Mouse (Mus musculus) adrenal gland, adult 8-10 months (tissue): ENCODE data around the gene Lef1. TPM values are rescaled to one million over a fixed set of nuclear protein-coding genes. Genes with fewer than 3 reads are reported as not detected.
A peak's percentile ranks its signal among the peaks of the same experiment; 100 is the strongest.

ENCODE experiments used
- DNase-seq: peaks from one replicate; pipeline ENCODE4 v3.0.0; 2022
- total RNA-seq, 4 experiments: library from RNA; stranded (reverse); gene quantifications; 2 replicates each; pipeline ENCODE4 v1.2.4; 2022

The Lef1 gene
- total RNA-seq, 4 experiments from 2014 or later: 9.3 to 21.7 (median 13.4) TPM

DNA sequence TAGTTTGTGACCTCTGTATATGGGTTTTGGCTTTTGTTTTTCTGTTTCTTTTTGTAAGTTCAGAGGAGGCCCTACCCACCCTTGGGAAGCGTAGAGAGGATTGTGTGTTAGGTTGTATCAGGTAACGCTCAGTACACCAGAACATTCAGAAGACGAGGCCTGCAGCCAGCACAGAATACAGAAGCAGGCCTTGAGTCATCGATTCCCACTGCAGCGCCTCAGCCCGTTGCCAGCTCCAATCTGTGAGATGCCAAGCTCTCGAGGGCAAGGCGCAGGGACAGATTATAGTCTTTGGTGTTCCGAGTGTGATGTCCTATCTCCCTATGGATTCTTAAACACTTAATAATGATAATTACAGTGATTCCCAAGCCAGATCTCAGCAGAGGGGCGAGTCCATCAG is 85.8 kb downstream of the Lef1 start:
- no peak for DNase-seq

DNA sequence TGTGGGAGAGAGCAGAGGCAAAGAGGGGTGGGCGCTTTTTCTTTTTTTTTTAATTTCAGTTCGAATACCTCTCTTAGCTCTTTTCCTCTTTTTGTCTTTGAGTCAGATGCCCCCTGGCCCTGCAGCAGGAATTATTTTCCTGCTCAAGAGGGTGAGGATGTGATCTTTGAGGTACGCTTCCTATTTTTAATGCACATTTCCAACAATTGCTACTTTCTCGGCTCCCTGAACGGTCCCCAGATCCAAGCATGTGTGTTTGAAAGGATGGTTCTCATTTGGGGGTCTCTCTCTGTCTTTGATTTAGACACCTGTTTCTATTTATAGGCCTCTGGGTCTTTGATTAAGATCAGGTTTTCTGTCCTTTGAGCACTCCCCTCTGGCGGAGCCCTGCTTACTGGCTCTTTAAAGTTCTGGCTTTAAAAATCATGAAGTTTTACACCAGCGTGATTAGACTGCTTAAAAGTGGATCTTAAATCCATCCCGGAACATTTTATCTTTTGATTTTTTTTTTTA is 86.3 kb downstream of the Lef1 start:
- DNase-seq: no peak

DNA sequence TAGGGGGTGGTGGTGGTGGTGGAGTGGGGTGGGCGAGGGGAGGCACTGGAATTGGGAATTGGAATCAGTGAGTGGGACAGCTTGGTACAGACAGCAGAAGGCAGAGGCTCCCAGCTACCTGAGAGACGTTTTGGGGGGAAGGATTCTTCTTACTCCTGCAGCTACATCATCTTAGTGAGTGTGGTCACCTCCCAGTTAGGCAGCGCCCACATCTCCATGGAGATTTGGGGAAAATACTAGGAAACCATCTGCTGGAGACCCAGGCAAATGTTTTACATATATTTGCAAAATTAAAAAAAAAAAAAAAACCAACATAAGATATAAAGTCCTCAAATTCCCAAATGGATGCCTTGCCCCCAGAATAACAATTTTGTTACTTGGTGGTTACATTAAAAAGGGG is 88.7 kb downstream of the Lef1 start:
- no peak for DNase-seq

DNA sequence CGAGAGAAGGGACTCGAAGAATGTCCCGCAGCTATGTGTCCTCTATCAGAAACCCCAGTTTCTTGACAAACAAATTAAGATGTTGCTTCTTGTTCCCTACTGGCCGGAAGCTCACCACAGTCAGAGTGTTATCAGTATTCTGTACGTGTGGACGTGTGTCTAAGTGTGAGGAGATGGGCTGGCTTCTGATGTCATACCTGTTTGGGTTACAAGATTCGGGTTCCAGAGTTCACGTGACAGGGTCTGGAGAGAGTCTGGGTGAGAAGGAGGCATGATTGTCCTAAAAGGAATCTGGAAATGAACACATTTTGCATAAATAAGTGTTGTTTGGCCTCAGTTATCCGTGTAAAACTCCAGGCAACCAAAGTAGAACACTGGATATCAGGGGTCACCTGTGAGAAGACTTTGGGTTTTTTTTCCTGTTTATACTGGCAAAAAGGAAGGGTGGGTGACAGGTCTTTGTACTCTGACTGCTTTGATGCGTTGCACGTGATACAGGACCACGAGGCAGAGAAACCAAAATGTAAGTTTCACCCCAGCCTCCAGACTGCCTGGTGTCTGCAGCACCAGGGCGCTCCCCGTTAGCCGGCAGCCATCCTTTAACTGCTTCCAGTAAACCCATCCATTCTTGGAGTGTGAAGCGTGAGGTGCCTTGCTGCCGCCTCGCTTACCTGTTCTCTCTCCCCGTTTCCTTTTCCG is 89.5 kb downstream of the Lef1 start:
- DNase-seq: no peak

DNA sequence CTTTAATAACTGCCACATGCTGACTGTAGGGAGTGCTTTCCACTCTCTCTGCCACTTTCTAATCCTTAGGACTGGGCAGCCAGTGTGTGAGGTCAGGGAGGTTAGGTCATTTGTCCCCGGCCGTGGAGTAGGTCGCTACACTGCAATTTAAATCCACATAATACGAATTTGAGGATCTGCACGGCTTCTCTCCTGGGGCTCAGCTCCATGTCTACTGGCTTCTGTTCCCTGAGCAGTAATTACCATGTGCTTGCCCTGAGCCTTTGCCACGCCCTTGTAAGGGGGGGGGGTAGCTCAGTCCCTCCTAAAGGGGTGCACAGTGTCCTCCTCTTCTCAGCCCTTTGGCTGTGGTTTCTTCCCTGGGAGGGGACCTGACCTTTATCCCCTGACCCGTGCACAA is 92.0 kb downstream of the Lef1 start:
- DNase-seq: no peak

DNA sequence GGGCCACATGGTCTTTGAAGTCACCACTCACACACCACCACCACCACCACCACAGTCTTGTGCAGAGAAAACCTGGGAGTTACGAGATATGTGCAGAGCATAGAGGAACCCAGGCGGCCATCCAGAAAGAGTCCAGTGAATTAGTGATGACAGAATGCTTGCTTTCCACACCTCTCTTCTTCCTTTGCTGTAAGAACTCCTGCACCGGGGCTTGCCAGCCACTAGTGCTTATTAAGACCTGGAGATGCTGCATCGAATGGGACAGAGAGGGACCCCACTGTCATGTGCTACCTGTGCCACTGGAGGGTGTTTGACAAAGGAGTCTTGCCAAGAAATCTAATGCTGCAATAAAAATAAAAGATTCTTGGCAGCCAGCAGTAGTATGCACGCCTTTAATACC is 97.6 kb downstream of the Lef1 start:
- no peak for DNase-seq

DNA sequence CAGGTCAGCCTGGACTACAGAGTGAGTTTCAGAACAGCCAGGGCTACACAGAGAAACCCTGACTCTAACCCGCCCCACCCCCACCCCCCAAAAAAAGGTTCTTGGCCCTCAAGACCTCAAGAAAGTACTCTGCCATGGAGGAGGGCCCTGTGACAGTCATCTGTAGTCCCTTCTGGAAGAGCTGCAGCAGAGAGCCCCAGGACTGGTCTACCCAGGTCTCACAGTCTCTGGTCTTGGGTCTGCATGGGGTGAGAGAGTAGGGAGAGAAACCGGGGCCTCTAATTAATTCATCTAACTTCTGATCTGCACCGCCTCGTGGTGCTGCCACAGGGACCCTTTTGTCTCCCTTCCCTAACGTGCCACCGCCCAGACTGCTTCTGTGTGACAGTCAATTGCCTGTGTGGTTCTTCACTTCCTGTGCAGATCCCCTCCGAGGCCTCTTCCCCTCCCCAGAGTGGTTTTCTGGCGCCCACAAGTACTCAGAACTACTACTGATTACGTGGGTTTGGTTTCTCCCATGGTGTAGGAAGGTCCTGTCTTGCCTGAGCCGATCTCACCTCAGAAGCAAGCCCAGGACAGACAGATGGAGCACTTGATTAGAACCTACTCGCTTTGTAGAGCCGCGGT is 98.1 kb downstream of the Lef1 start:
- no peak for DNase-seq

DNA sequence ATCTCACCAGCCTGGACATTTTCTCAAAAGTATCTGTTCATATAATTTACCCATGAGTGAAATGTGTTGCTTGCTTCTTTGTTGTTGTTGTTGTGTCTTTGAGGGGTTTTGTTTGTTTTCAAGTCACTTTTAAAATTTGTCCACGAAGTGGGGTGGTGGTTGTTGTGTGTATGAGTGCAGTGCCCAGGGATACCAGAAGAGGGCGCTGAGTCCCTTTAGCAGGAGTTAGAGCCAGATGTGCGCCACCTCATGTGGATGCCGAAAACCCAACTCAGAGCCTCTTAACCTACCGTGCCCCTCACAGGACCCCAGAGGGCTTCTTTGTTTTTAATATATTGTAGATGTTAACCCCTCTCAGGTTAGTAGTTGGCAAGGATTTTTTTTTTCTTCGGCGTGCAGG is 101.9 kb downstream of the Lef1 start:
- no peak for DNase-seq

DNA sequence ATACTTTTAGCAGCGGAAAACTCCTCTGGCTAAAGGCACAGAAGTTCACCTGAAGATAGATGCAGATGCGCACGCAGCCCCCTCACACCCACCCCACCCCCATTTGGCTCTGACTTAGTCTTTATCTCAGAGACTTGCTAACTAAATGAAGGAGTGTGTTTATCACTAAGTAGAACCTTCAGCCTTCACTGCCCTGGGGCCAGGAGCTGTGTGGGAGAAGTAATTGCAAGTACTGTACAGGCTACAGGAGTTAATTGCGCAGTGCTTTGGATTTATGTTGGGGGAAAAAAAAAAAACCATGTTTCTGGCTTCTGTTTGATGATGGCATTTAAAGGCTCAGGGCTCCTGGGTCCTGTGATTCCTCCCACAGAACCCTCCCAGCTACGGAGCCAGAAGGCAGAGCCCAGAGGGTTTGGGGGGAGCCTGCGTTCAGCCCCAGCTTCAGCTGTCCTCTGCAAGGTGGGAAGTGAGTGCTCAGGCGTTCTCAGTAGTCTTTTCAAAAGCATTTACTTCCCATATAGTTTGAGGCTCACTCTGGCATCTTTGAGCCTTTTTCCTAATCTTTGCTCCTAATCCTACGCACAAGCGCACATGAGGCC is 103.9 kb downstream of the Lef1 start:
- DNase-seq: no peak

DNA sequence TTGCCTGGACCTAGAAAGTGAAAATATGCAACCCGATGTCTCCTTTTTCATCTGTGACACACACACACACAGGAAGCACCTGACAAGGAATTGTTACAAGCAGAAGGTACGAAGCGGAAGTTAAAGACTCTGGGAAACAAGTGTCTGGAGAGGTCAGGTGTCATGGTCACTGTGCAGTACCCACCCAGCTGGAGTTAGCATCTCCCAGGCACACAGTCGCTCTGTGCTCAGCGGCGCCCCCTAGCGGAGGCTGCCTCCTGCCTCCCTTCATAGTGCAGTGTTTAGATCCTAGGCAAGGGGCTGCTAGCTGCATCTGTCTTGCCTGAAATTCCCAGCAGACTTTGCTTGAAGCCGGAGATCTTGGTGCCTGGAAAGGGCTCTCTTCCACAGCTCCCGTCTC is 104.6 kb downstream of the Lef1 start:
- no peak for DNase-seq

DNA sequence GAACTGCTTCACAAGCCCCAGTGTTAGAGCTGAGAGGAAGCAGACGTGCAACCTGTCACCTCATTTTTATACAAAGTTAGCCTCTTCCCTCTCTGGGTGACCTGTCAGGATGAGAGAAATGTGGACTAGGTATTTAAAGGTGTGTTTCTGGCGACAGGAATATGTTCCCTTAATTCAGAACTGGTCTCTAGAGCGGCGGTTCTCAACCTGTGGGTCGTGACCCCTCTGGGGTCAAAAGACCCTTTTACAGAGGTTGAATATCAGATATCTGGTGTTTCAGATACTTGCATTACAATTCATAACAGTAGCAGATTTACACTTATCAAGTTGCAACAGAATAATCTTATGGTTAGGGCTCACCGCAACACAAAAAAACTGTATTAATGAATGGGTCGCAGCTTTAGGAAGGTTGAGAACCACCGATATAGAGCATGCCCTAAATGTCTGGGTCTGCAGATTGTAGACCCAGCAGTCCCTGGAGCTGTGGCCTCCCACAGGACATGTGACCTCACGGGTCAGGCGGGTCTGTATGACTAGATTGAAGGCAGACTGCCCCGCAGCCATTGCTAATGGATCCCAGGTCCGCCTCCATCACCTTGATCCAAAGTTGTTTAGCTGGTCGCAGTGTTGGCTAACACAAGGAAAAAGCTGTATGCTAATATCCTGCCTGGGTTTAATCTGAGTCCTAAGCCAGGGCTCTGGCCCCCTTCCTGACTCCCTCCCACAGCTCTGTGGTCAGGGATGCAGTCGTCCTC is 108.5 kb downstream of the Lef1 start:
- DNase-seq: no peak

DNA sequence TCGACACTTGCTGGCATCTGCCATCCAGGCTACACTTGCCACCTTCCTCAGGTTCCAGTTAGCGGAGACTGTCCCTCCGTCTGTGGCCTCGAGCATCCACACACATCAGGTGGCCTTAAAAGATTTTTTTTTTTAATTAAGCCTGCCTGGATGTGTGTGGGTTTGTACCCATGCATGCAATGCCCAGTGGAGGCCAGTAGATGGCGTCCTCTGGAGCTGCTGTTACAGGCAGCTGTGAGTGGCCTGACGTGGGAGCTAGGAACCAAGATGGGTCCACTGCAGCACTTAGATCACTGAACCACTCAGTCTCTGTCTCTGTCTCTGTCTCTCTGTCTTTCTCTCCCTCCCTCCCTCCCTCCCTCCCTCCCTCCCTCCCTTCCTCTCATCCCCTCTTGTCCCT is 117.8 kb downstream of the Lef1 start:
- DNase-seq: no peak

DNA sequence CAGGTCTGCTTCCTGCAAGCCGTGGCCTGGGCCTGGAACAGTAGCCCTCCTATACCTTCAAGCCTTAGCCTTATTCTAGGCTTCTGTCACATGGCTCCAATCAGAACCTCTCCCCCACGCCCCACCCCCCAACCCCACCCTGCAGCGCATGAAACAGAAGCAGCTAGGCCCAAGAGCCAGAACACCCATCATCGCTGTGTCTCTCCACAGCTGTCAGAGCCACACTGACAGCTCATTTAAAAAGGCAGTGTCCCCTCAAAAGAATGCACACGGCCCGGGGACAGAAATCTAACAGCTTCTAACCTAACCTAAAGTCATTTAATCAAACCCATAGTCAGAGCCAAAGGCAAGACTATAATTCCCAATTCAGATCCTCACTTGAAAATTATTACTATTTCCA is 126.8 kb downstream of the Lef1 start:
- DNase-seq: no peak

DNA sequence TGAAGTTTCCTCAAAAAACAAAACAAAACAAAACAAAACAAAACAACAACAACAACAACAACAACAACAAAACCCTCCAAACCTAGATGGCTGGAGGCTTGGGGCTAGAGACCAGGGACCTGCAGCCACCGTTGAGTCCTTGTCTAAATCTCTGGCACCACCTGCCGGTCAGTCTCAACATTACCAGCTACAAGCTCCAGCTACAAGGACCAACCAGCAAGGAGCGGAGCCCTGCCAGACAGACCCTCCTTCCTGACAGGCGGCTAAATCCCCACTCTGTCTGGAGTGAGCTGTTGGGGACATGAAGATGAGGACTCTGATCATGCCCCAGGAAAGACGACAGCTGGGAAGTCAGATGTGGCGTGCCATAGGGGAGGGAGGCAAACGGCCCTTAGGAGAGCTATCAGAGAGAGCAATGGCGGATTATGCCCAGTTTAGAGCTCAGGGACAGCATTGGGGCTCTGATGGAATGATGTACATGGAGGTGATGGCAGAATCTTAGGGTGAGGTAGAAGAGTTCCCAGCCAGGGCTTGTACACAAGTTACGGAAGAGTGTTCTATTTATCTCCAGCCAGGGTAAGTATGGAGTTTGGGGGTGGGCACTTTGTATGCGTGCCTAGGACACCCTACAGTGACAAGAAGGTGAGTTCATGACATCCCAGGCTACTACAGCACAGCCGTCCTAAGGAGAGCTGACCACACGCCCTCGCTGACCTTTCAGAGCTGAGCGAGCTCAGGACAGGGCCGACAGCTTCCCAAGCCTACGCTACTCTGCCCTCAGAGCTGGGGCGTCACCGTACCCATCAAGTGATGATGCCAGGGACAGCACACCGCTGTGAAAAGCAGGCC is 127.7 kb downstream of the Lef1 start:
- peak; percentile 34 for DNase-seq

DNA sequence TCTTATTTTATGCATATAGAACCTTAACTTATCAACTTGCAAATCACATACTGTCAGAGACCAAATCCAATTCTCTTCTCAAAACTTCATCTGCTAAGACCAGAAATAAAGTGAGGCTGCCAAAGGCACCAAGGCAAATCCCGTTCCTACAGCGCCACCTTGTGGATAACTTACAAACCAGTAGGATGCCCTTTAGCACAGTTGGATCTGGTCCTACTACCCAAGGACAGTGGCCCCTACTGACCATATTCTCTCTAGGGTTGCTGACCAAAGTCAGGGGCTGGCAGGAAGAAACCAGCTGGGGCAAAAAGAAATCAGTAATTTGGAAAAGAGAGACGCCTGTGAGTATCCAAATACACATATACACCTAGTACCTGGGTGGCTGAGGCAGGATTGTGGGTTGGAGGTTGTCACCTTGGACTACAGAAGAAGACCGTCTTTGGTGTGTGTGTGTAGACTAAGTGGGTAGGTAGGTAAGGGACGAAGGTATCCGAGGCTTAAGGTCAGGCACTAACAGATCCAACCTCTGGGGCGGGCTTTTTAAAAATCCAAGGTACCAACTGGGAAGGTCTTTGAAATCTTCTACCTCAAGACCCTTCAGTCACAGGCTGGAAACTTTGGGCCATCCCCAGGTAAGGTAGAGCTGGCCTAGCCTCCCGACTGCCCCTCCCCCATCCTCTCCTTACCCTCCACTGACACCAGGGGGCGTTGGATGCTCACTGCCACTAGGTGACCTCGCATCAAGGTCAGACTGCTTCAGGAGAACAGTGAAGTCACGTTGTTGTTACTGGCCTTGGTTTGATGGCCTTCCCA is 135.7 kb downstream of the Lef1 start:
- DNase-seq: peak; percentile 78

DNA sequence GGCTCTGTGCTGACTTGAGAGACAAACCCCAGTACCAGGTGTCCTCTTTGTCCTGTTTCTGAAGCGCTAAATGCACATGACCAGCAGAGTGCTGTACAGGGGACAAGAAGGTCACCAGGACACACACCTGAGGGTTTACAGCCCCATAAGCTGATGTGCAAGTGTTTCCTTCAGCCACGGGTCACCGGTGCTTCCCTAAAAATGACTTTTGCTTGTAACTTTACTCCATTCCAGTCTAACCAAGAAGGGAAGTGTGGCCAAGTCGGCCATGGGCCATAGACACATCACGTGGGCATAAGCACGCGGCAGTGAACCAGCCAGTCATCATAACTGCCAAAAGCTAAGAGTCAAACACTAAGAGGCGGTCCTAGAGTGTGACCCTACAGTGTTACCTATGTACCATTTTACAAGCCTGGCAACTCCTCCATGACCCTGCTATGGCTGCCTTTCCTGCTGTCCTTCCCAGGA is 136.3 kb downstream of the Lef1 start:
- DNase-seq: peak; percentile 46

DNA sequence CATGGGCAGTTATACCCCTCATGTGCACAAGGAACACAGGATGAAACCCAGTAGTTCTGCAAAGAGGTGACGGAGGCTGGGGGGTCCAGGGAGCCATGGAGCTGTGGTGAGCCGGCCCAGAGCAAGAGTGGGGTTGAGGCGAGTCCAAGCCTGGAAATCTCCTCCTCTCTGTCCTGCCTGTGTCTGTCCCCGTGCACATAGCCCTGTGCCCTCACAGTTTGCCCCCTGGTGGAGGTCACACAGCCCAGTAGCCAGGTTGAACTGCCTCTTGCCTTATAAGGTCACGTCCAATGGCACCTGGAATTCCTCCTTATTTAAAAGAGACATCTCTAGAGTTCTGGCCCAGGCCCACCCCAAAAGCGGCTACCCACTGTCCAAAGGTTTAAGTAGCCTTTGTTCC is 137.2 kb downstream of the Lef1 start:
- no peak for DNase-seq

DNA sequence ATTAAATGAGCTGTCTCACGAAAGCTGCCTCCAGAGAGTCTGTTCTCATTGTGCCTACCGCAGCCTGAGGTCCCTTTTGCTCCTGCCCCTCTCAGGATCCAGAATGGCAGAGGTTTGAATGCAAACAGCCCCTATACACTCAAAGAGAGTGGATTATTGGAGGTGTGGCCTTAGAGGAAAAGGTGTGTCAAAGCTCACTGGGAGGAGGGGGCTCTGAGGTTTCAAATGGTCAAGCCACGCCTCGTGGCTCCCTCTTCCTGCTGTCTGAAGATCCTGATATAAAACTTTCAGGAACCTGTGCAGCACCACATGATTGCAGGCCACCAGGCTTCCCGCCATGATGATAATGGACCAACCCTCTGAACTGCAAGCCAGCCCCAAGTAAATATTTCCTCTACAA is 137.6 kb downstream of the Lef1 start:
- DNase-seq: no peak

DNA sequence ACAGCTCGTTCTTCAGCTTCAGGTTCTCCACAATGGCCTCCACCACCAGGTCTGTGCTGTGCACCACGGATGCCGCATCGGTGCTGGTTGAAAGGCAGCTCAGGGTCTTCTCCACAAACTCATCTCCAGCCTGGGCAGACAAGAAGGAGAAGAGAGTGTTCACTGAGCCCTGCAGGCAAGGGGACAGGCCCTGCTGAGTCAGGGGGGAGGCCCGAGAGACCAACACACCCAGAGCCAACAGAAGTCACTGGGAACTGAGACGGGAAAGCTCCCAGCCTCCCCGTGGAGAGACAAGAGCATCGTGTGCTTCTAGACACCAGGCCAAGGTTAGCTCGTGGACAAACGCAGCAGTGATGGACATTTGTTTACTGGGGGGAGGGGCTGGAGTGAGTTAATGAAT is 138.2 kb downstream of the Lef1 start:
- no peak for DNase-seq

DNA sequence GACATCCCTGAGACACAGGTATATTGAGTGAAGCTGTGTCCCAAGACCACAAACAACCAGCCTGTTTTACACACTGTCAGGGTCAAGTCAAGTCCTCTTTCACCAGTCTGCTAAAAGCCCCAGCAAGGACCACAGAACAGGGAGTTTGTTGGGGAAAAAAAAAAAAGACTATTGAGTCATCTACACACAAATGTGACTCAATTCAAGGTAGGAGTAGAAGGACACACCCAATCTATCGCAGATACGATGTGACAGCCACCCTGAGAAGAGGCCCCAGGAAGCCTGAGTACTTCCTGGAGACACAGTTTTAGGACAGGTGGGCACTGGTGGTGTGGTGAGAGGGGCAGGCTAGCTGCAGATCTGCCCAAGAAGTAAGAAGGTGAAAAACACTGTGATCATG is 140.0 kb downstream of the Lef1 start:
- DNase-seq: no peak

DNA sequence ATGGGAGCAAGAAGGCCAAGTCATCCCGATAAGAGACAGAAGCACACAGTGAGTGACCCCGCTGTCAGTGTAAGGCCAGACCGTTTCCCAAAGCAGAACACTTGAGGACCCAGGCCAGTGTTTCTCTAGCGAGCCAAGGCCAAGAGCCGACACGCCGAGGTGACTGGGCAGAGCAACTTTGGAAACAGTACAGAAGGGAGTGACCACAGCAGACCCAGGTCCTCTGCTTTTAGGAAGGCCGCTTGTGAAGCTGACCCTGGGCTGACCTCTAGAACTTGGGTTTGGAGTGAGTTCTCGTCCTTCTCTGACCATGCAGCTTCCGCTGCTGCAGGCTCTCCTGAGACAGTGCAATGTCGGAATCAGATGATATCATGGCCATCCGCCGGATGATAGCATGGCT is 140.7 kb downstream of the Lef1 start:
- no peak for DNase-seq
